Mouse (Mus musculus) bone marrow, adult 2 months (tissue): ENCODE measurements around the gene Ralgapa2. TPM values are rescaled to one million over a fixed set of nuclear protein-coding genes. Genes with fewer than 3 reads are reported as not detected.

Experiments
- H3K27ac ChIP-seq: fragments of 200-500 bp; 2 replicates; pipeline ENCODE4 v1.5.1; 2012; ENCODE audit warnings: low read depth, mild to moderate bottlenecking, control low read depth, inconsistent platforms, low read length; ENCODE audit not compliant: control insufficient read depth, poor library complexity, insufficient read depth
- H3K4me1 ChIP-seq: fragments of 200-500 bp; 2 replicates; pipeline ENCODE4 v1.6.1; 2011; ENCODE audit warnings: low read length; ENCODE audit not compliant: control insufficient read depth, insufficient read depth
- H3K4me3 ChIP-seq: fragments of 200-500 bp; replicated peaks from 2 replicates; pipeline ENCODE3; 2011; ENCODE audit warnings: mild to moderate bottlenecking, low read depth, low read length, control low read depth; ENCODE audit not compliant: control insufficient read depth
- CTCF ChIP-seq: fragments of 200-500 bp; IDR thresholded peaks from 2 replicates; pipeline ENCODE4 v1.5.1; 2011; ENCODE audit warnings: low read length, control low read depth; ENCODE audit not compliant: control insufficient read depth, insufficient read depth
- POLR2A ChIP-seq: fragments of 200-500 bp; IDR thresholded peaks from 2 replicates; pipeline ENCODE4 v1.6.1; 2011; ENCODE audit warnings: low read depth, mild to moderate bottlenecking, control low read depth, low read length, borderline replicate concordance; ENCODE audit not compliant: control insufficient read depth
- WGBS: fragments of 180-500 bp; shearing (Covaris S2); methylation state at CpG from one replicate; pipeline ENCODE4 v1.1.7; 2018; 5-methylcytosine and 5-hydroxymethylcytosine counted together
- polyA plus RNA-seq: library from polyadenylated mRNA; stranded (reverse); fragments of >200 nt; gene quantifications from 2 replicates; pipeline ENCODE4 v1.2.4, GENCODE M21; 2011; ENCODE audit warnings: low replicate concordance; ENCODE audit not compliant: missing spikeins, insufficient read depth, insufficient read length

The Ralgapa2 gene
- polyA plus RNA-seq, 1 experiment, result 25.7 TPM

GRCm38 (mm10) chr2:146330101-146330500 is 182.0 kb downstream of the Ralgapa2 start:
- 66% methylated on average over 1 of the region's 1 CpGs for WGBS
- H3K4me3 ChIP-seq, result no peak overlapping the region
- no peak overlapping the region for H3K27ac ChIP-seq
- H3K4me1 ChIP-seq, result no peaks in the 10 kb centered on the region
- TF ChIP-seq POLR2A (no peak), CTCF (no peak)

GRCm38 (mm10) chr2:146326654-146327053 is 185.5 kb downstream of the Ralgapa2 start:
- TF ChIP-seq CTCF (no peak), POLR2A (no peak)
- peaks cover 2% of the 10 kb centered on the region for H3K4me1 ChIP-seq
- 94% methylated on average over 1 of the region's 1 CpGs for WGBS
- no peak overlapping the region for H3K27ac ChIP-seq
- H3K4me3 ChIP-seq, result no peak overlapping the region

DNA sequence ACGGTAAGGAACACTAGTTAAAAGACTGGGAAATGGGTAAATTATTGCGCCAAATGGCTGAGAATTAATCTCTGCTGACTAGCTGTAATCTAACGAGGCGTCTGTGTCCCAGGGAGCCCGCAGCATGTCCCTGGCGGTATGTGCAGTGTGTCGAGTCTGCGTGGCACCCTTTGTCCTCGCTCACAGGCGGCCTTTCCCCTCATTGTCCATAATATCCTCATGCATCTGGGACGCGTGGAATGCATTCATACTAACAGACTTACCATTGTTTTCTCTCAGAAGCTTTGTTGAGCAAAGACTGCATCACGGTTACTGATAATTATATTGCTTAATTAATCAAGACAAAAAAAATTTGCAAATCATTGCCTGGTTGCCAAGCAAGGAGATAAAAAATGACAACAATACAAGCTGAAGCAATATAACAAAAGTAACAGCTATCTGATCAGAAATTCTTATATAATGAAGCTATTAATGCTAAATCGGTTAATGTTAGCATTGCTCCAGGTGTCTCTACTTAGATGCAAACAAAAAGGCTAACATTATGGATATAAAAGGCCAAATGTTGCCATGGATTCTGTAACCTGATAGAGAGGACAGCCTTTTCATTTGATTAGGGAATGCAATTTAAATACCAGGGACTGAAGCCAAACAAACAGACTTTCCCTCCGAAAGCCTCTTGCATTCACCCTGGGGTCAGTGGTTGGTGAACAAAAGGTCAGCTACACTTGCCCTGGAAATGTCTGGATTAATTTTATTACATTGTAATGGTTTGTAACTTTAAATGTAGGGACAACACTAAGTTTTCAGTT is 187.0 kb downstream of the Ralgapa2 start:
- H3K4me3 ChIP-seq, result no peak overlapping the region
- peaks cover 2% of the 10 kb centered on the region for H3K4me1 ChIP-seq
- WGBS, result 89% methylated on average over 15 of the region's 15 CpGs
- TF ChIP-seq CTCF (no peak), POLR2A (no peak)
- H3K27ac ChIP-seq, result no peak overlapping the region

GRCm38 (mm10) chr2:146324140-146324906 is 187.8 kb downstream of the Ralgapa2 start:
- Histone ChIP-seq H3K27ac (no peak overlapping the region), H3K4me3 (no peak overlapping the region), H3K4me1 (peaks cover 2% of the 10 kb centered on the region)
- no peak for TF ChIP-seq CTCF
- no peak for TF ChIP-seq POLR2A
- 86% methylated on average over 3 of the region's 3 CpGs for WGBS

- no peak overlapping the region for H3K4me3 ChIP-seq
- no peak for TF ChIP-seq CTCF
- TF ChIP-seq POLR2A, result no peak
- 43% methylated on average over 4 of the region's 4 CpGs for WGBS
- peaks cover 2% of the 10 kb centered on the region for H3K4me1 ChIP-seq
- no peak overlapping the region for H3K27ac ChIP-seq
Observed at GRCm38 (mm10) chr2:146323528-146323927, 188.6 kb downstream of the Ralgapa2 start.

DNA sequence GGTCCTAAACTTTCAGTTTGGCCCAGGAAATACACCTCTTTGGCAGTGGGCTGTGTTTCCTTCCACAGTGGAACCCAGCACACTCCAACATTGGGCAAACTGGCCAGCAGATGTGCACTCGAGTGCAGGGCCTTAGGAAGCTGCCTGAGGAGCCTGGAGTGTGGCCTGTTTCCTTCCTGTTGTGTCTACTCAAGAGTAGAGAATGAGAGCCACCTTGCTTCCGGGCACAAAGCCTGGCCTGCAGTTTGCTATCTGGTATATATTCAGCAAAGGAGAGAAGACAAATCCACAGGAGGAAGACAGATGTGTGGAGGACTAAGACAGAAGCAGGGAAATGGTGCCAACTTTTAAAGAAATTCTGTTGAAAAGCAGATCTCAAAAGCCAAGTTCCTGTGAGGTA is 189.4 kb downstream of the Ralgapa2 start:
- peaks cover 2% of the 10 kb centered on the region for H3K4me1 ChIP-seq
- no peak overlapping the region for H3K4me3 ChIP-seq
- no peak for TF ChIP-seq CTCF
- no peak for TF ChIP-seq POLR2A
- 6% methylated on average over 2 of the region's 2 CpGs for WGBS
- no peak overlapping the region for H3K27ac ChIP-seq

DNA sequence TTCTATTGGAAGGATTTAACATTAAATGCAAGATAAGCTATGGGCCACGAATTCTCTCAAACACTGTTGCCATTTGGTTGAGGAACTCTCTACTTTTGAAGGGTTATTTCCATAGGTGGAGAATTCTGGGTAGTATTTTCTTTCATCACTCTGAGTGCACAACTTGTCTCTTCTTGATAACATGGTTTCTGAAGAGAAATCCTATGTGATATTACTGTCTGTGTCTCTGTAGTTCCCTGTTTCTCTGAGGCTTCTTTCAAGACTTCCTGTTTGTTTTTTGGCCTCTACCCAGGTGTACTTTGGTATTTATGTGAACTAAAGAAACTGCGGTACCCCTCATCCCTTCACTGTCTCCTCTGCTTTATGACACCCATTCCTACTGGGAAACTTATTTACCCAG is 190.1 kb downstream of the Ralgapa2 start:
- no peak overlapping the region for H3K27ac ChIP-seq
- peaks cover 2% of the 10 kb centered on the region for H3K4me1 ChIP-seq
- TF ChIP-seq CTCF, result no peak
- no peak for TF ChIP-seq POLR2A
- 74% methylated on average over 2 of the region's 2 CpGs for WGBS
- H3K4me3 ChIP-seq, result no peak overlapping the region

DNA sequence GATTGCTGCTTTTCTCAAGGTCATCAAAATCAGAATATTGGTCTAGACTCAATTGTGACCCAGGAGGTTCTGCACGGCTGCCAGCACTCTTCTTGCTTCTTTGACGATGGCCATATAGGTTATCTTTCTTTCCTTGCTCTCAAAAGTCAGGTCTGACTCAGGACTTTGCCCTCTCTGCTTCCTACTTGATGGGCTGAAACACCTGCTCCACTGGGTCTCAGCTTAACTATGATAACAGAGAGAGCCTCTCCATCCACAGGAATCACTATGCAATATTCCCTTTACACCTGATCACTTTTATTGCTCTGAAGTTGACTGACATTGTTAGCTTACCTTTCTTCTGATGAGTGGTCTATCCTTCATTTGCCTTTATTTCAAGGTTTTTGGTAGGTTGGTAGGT is 191.5 kb downstream of the Ralgapa2 start:
- Histone ChIP-seq H3K27ac (no peak overlapping the region), H3K4me3 (no peak overlapping the region), H3K4me1 (peaks cover 2% of the 10 kb centered on the region)
- TF ChIP-seq CTCF, result no peak
- WGBS, result 95% methylated on average over 2 of the region's 2 CpGs
